Comparison of ENCODE assay signal across 8 mouse cellular contexts in genomic region chr7:88129536-88130487, GRCm38 (mm10).
DNase-seq lines count a peak whose midpoint lies in the region; ATAC-seq lines count a peak whose summit lies in the region.

No protein-coding gene starts in this region.

- 9% methylated on average over 41 of the region's 41 CpGs for WGBS in heart, embryonic 14.5 days
- 8% methylated on average over 41 of the region's 41 CpGs for WGBS in forebrain, embryonic 13.5 days

- H3K36me3 ChIP-seq in heart, embryonic 14.5 days (ENCODE audit: control insufficient read depth, insufficient read depth, low read length) = no peaks in the 10 kb centered on the region
- H3K36me3 ChIP-seq in forebrain, embryonic 13.5 days (ENCODE audit: poor library complexity, severe bottlenecking) = no peaks in the 10 kb centered on the region
- no peaks in the 10 kb centered on the region for H3K36me3 ChIP-seq in splenic B cell, adult 2 months (ENCODE audit: control insufficient read depth, insufficient read depth, low read length, poor library complexity, severe bottlenecking)

- peak overlapping the region; percentile 67 for H3K4me2 ChIP-seq in heart, embryonic 14.5 days (ENCODE audit: low read length)
- H3K4me2 ChIP-seq in forebrain, embryonic 13.5 days = peak overlapping the region; percentile 71

- H3K4me1 ChIP-seq in heart, embryonic 14.5 days (ENCODE audit: control insufficient read depth in 2 of 2, insufficient read depth in 2 of 2, low read length in 2 of 2) = peaks cover 0 to 3% of the 10 kb centered on the region in 2 experiments; a peak in 1 of 4 replicates
- H3K4me1 ChIP-seq in forebrain, embryonic 13.5 days = peaks cover 14% of the 10 kb centered on the region

- DNase-seq in heart, adult 18-20 months = no peak
- peak; percentile 38 for DNase-seq in WW6 (ENCODE audit: low read depth, low spot score)
- DNase-seq in layer of hippocampus, postnatal 36 days = peak; percentile 36 to 41
- peak; percentile 44 for DNase-seq in mesoderm, embryonic 11.5 days (ENCODE audit: low read depth, low spot score)
- DNase-seq in splenic B cell, adult 2 months (ENCODE audit: low read depth, low spot score) = peak; percentile 26
- DNase-seq in ovary, adult 18-20 months (ENCODE audit: low spot score) = no peak

- no peaks in the 10 kb centered on the region for H3K9me3 ChIP-seq in heart, embryonic 14.5 days (ENCODE audit: control insufficient read depth, low read length)
- no peaks in the 10 kb centered on the region for H3K9me3 ChIP-seq in forebrain, embryonic 13.5 days (replicated peaks)

- H3K27ac ChIP-seq in heart, embryonic 14.5 days (replicated peaks in 1 of 2; ENCODE audit: control insufficient read depth in 1 of 2, insufficient read depth in 1 of 2, low read depth in 2 of 2, low read length in 2 of 2) = no peak overlapping the region
- peak overlapping the region; percentile 61 for H3K27ac ChIP-seq in forebrain, embryonic 13.5 days

- peaks cover 19% of the 10 kb centered on the region for H3K27me3 ChIP-seq in heart, embryonic 14.5 days (ENCODE audit: control insufficient read depth, insufficient read depth, low read length)
- no peaks in the 10 kb centered on the region for H3K27me3 ChIP-seq in forebrain, embryonic 13.5 days
- no peaks in the 10 kb centered on the region for H3K27me3 ChIP-seq in splenic B cell, adult 2 months (ENCODE audit: control insufficient read depth, insufficient read depth, low read length, poor library complexity, severe bottlenecking)

- H3K9ac ChIP-seq in heart, embryonic 14.5 days (ENCODE audit: low read length) = no peak overlapping the region; the same call in 1 of the 2 replicates
- H3K9ac ChIP-seq in forebrain, embryonic 13.5 days = peak overlapping the region; percentile 68

- no peak; the same call in 1 of the 2 replicates for ATAC-seq in heart, embryonic 14.5 days (ENCODE audit: insufficient number of reproducible peaks, insufficient read depth, low FRiP score, low read depth)
- ATAC-seq in forebrain, embryonic 13.5 days = peak; percentile 95

- peak overlapping the region; percentile 33 to 35 for H3K4me3 ChIP-seq in heart, embryonic 14.5 days (ENCODE audit: control insufficient read depth in 1 of 2, insufficient read depth in 1 of 2, low read depth in 1 of 2, low read length in 2 of 2)
- H3K4me3 ChIP-seq in forebrain, embryonic 13.5 days = peak overlapping the region; percentile 44

Comparison
In these comparisons a context has a peak if more than half of its experiments do, and no peak if none do; other contexts are left out.
1. DNase-seq: peak in WW6 (single experiment), layer of hippocampus, postnatal 36 days (2 of 2), mesoderm, embryonic 11.5 days (single experiment) and splenic B cell, adult 2 months (single experiment); none in heart, adult 18-20 months (0 of 2) and ovary, adult 18-20 months (single experiment).